In genomic region chr7:67995276-67995675, GRCm38 (mm10) we compare ENCODE assay signal across 18 mouse cellular contexts. TPM values are rescaled to one million over a fixed set of nuclear protein-coding genes. Genes with fewer than 3 reads are reported as not detected.
DNase-seq lines count a peak whose midpoint lies in the region; ATAC-seq and TF ChIP-seq lines count a peak whose summit lies in the region.
"Had no signal": no experiment of that assay in that cellular context is flagged by ENCODE, and none has a peak within 500 bp of the region (broad histone marks: within the 10 kb centered on the region; RNA-seq: fewer than 3 reads in every experiment).

No protein-coding gene starts in this region.

- DNase-seq in midbrain, embryonic 14.5 days: no peak
- DNase-seq in midbrain, postnatal 0 days (ENCODE audit: low spot score): no peak
- peak; percentile 19 for DNase-seq in naive thymus-derived CD4-positive, alpha-beta T cell, adult 2 months (ENCODE audit: low read depth)
- no peak for DNase-seq in cerebellum, adult 2 months
- DNase-seq in lung, postnatal 10 days: no peak
- DNase-seq: B cell, adult 2 months; cerebellum, adult 18-20 months; embryo, embryonic 11 days; heart, adult 2 months; heart, postnatal 14 days; kidney, adult 18-20 months; kidney, postnatal 25 days had no signal

- H3K4me2 ChIP-seq in hindbrain, embryonic 13.5 days: no peak overlapping the region
- H3K4me2 ChIP-seq in hindbrain, embryonic 12.5 days (replicated peaks): no peak overlapping the region
- H3K4me2 ChIP-seq in midbrain, embryonic 14.5 days (ENCODE audit: low read length): no peak overlapping the region
- no peak overlapping the region for H3K4me2 ChIP-seq in midbrain, postnatal 0 days (ENCODE audit: low read depth, low read length, poor library complexity, severe bottlenecking)
- H3K4me2 ChIP-seq: liver, embryonic 12.5 days had no signal

- H3K9ac ChIP-seq in hindbrain, embryonic 13.5 days: no peak overlapping the region
- no peak overlapping the region for H3K9ac ChIP-seq in hindbrain, embryonic 12.5 days
- H3K9ac ChIP-seq in midbrain, embryonic 14.5 days (replicated peaks; ENCODE audit: low read length): no peak overlapping the region
- H3K9ac ChIP-seq in midbrain, postnatal 0 days (replicated peaks; ENCODE audit: low read length, poor library complexity, severe bottlenecking): no peak overlapping the region
- H3K9ac ChIP-seq: liver, embryonic 12.5 days had no signal

- TF ChIP-seq CTCF in midbrain, postnatal 0 days (IDR thresholded peaks at IDR 0.05): no peak
- TF ChIP-seq CTCF in cerebellum, adult 2 months (IDR thresholded peaks at IDR 0.05; ENCODE audit: borderline replicate concordance, insufficient read depth, low read depth, low read length): no peak

- H3K27me3 ChIP-seq in hindbrain, embryonic 13.5 days: no peaks in the 10 kb centered on the region
- H3K27me3 ChIP-seq in hindbrain, embryonic 12.5 days: no peaks in the 10 kb centered on the region
- no peaks in the 10 kb centered on the region for H3K27me3 ChIP-seq in midbrain, embryonic 14.5 days (ENCODE audit: control insufficient read depth, insufficient read depth, low read length)
- no peaks in the 10 kb centered on the region for H3K27me3 ChIP-seq in midbrain, postnatal 0 days (ENCODE audit: insufficient read depth, low read length)
- H3K27me3 ChIP-seq in cerebellum, adult 2 months (ENCODE audit: control insufficient read depth, insufficient read depth, low read length): no peaks in the 10 kb centered on the region
- H3K27me3 ChIP-seq: liver, embryonic 12.5 days had no signal

- TF ChIP-seq POLR2A in cerebellum, adult 2 months (IDR thresholded peaks at IDR 0.05; ENCODE audit: borderline replicate concordance, insufficient read depth, low read length): no peak

- no peaks in the 10 kb centered on the region for H3K36me3 ChIP-seq in hindbrain, embryonic 13.5 days
- H3K36me3 ChIP-seq in hindbrain, embryonic 12.5 days: peaks cover 3% of the 10 kb centered on the region; the same call in 1 of the 2 replicates
- H3K36me3 ChIP-seq in midbrain, embryonic 14.5 days (ENCODE audit: control insufficient read depth, insufficient read depth, low read length): no peaks in the 10 kb centered on the region
- H3K36me3 ChIP-seq in midbrain, postnatal 0 days (ENCODE audit: insufficient read depth, low read length): no peaks in the 10 kb centered on the region
- H3K36me3 ChIP-seq: liver, embryonic 12.5 days had no signal

- H3K4me3 ChIP-seq in hindbrain, embryonic 13.5 days: no peak overlapping the region
- no peak overlapping the region for H3K4me3 ChIP-seq in hindbrain, embryonic 12.5 days
- no peak overlapping the region for H3K4me3 ChIP-seq in midbrain, embryonic 14.5 days (replicated peaks; ENCODE audit: low read depth, low read length)
- no peak overlapping the region for H3K4me3 ChIP-seq in midbrain, postnatal 0 days (ENCODE audit: low read depth, low read length)
- no peak overlapping the region for H3K4me3 ChIP-seq in cerebellum, adult 2 months (replicated peaks; ENCODE audit: insufficient read depth, low read depth, low read length)
- H3K4me3 ChIP-seq: erythroblast, embryonic 14.5 days; heart, adult 2 months; liver, embryonic 12.5 days had no signal

- H3K27ac ChIP-seq in hindbrain, embryonic 13.5 days: peak overlapping the region; percentile 46; the same call in 1 of the 2 replicates
- H3K27ac ChIP-seq in hindbrain, embryonic 12.5 days: no peak overlapping the region
- H3K27ac ChIP-seq in midbrain, embryonic 14.5 days (replicated peaks; ENCODE audit: low read depth, low read length): 0 out of 2 replicates have a peak overlapping the region, but pooled peaks have one; percentile 22
- no peak overlapping the region for H3K27ac ChIP-seq in midbrain, postnatal 0 days (ENCODE audit: low read depth, low read length)
- H3K27ac ChIP-seq in cerebellum, adult 2 months (ENCODE audit: insufficient read depth, low read length): no peak overlapping the region
- H3K27ac ChIP-seq: heart, adult 2 months; liver, embryonic 12.5 days had no signal

- no peaks in the 10 kb centered on the region for H3K9me3 ChIP-seq in hindbrain, embryonic 13.5 days
- H3K9me3 ChIP-seq in hindbrain, embryonic 12.5 days (replicated peaks): no peaks in the 10 kb centered on the region
- H3K9me3 ChIP-seq in midbrain, embryonic 14.5 days (ENCODE audit: control insufficient read depth, low read length): no peaks in the 10 kb centered on the region
- H3K9me3 ChIP-seq in midbrain, postnatal 0 days (ENCODE audit: low read length): no peaks in the 10 kb centered on the region
- H3K9me3 ChIP-seq: liver, embryonic 12.5 days had no signal

- 60% methylated on average over 8 of the region's 8 CpGs for WGBS in hindbrain, embryonic 13.5 days
- 68% methylated on average over 8 of the region's 8 CpGs for WGBS in hindbrain, embryonic 12.5 days
- WGBS in midbrain, embryonic 14.5 days: 53% methylated on average over 8 of the region's 8 CpGs
- WGBS in midbrain, postnatal 0 days: 45% methylated on average over 8 of the region's 8 CpGs
- 32% methylated on average over 8 of the region's 8 CpGs for WGBS in cerebellum, adult 2 months

- peaks cover 49% of the 10 kb centered on the region for H3K4me1 ChIP-seq in hindbrain, embryonic 13.5 days (replicated peaks)
- H3K4me1 ChIP-seq in hindbrain, embryonic 12.5 days: peaks cover 47% of the 10 kb centered on the region
- H3K4me1 ChIP-seq in midbrain, embryonic 14.5 days (ENCODE audit: control insufficient read depth, insufficient read depth, low read length): peaks cover 15% of the 10 kb centered on the region
- H3K4me1 ChIP-seq in midbrain, postnatal 0 days (ENCODE audit: insufficient read depth, low read length): peaks cover 13% of the 10 kb centered on the region; the same call in 1 of the 2 replicates
- H3K4me1 ChIP-seq in cerebellum, adult 2 months (ENCODE audit: control insufficient read depth, insufficient read depth, low read length): peaks cover 8% of the 10 kb centered on the region

- no peak for ATAC-seq in hindbrain, embryonic 13.5 days (ENCODE audit: low FRiP score)
- ATAC-seq in hindbrain, embryonic 12.5 days (ENCODE audit: low FRiP score): no peak
- no peak for ATAC-seq in midbrain, embryonic 14.5 days (ENCODE audit: low FRiP score, low TSS enrichment)
- ATAC-seq in midbrain, postnatal 0 days (ENCODE audit: low FRiP score): no peak
- peak; percentile 62 for ATAC-seq in granulocyte monocyte progenitor cell, adult 5-6 weeks (replicated peaks; ENCODE audit: poor library complexity, severe bottlenecking)
- ATAC-seq: forebrain, embryonic 16.5 days; liver, embryonic 12.5 days had no signal

RNA-seq across cellular contexts. Expression of gene Igf1r, which starts 42.6 kb away (rescaled TPM):
- polyA plus RNA-seq in hindbrain, embryonic 13.5 days (2015; fragmentation: Nextera tagmentation; extraction: Ambion mirVana): 24.9 and 26.8 TPM in 2 replicates
- polyA plus RNA-seq in hindbrain, embryonic 12.5 days (2016; fragmentation: Nextera tagmentation; extraction: Ambion mirVana): 42.3 and 43.0 TPM in 2 replicates
- 25.8 and 34.1 TPM in 2 replicates for polyA plus RNA-seq in midbrain, embryonic 14.5 days (2014; fragmentation: Nextera tagmentation; extraction: Ambion mirVana)
- total RNA-seq in midbrain, postnatal 0 days (2014; rRNA removed): 39.2 and 40.3 TPM in 2 replicates
- polyA plus RNA-seq in midbrain, postnatal 0 days (2015; fragmentation: Nextera tagmentation; extraction: Ambion mirVana): 10.3 and 12.1 TPM in 2 replicates
- total RNA-seq in granulocyte monocyte progenitor cell, adult 5-6 weeks (2014; fragmentation: Nextera tagmentation): 59.2 and 59.7 TPM in 2 replicates
- 27.9 and 29.4 TPM in 2 replicates for total RNA-seq in granulocyte monocyte progenitor cell, adult 5-6 weeks (2017)
- 20.5 and 21.9 TPM in 2 replicates for polyA plus RNA-seq in cerebellum, adult 2 months (2012; rRNA removed)

Comparison
In these comparisons a context has a peak if more than half of its experiments do, and no peak if none do; other contexts are left out.
1. H3K27ac ChIP-seq: peak in hindbrain, embryonic 13.5 days (single experiment) and midbrain, embryonic 14.5 days (single experiment); none in hindbrain, embryonic 12.5 days (single experiment), midbrain, postnatal 0 days (single experiment) and cerebellum, adult 2 months (single experiment).